Mouse (Mus musculus) neutrophil, adult 5-6 weeks (primary cell): ENCODE results near the gene Gm21885. TPM values are rescaled to one million over a fixed set of nuclear protein-coding genes. Genes with fewer than 3 reads are reported as not detected.
"Not testable (repeated sequence)": the region's sequence is repeated elsewhere in the genome, so short reads cannot be mapped to it uniquely, and the experiment has no call there.

ENCODE experiments used
- ATAC-seq: fragments of 151-379, 151-347 bp; 2 replicates; pipeline ENCODE4 v1.8.0; 2017; ENCODE audit warnings: mild to moderate bottlenecking, moderate TSS enrichment; ENCODE audit not compliant: insufficient number of reproducible peaks, poor library complexity, low FRiP score, severe bottlenecking; ENCODE audit errors: extremely low read depth
- total RNA-seq: library from RNA; stranded (forward); fragments of 200-1000 nt; gene quantifications from 2 replicates; pipeline ENCODE4 v1.2.3, GENCODE M21; 2017

The Gm21885 gene
- total RNA-seq, 1 experiment from 2014 or later = 2.2 TPM

GRCm38 (mm10) chr11:94265134-94265785, 16.4 kb upstream of the Gm21885 start:
- ATAC-seq = peak; percentile 47

GRCm38 (mm10) chr11:94266155-94266554, 15.5 kb upstream of the Gm21885 start:
- ATAC-seq = not testable (repeated sequence)

- ATAC-seq = no peak
These were observed 12.9 kb upstream of the Gm21885 start for GRCm38 (mm10) chr11:94268761-94269160.

- no peak for ATAC-seq
These were observed 11.8 kb upstream of the Gm21885 start for GRCm38 (mm10) chr11:94269906-94270305.

GRCm38 (mm10) chr11:94271015-94271414, 10.7 kb upstream of the Gm21885 start:
- no peak for ATAC-seq

GRCm38 (mm10) chr11:94272960-94273927, 8.4 kb upstream of the Gm21885 start:
- ATAC-seq = no peak

GRCm38 (mm10) chr11:94274206-94274867, 7.3 kb upstream of the Gm21885 start:
- no peak for ATAC-seq

GRCm38 (mm10) chr11:94275226-94275625, 6.4 kb upstream of the Gm21885 start:
- ATAC-seq = no peak

- ATAC-seq = no peak
These were observed 6.0 kb upstream of the Gm21885 start for GRCm38 (mm10) chr11:94275686-94276085.

GRCm38 (mm10) chr11:94276869-94277337, 4.8 kb upstream of the Gm21885 start:
- ATAC-seq = peak; percentile 81

- ATAC-seq = no peak
These were observed 618 bp downstream of the Gm21885 start for GRCm38 (mm10) chr11:94282291-94282690.

- ATAC-seq = no peak
These were observed 1.9 kb downstream of the Gm21885 start for GRCm38 (mm10) chr11:94283536-94284099.

GRCm38 (mm10) chr11:94285886-94286574, 4.4 kb downstream of the Gm21885 start:
- no peak for ATAC-seq

GRCm38 (mm10) chr11:94287105-94287504, 5.4 kb downstream of the Gm21885 start:
- ATAC-seq = no peak

GRCm38 (mm10) chr11:94290062-94290740, 8.5 kb downstream of the Gm21885 start:
- no peak for ATAC-seq

- ATAC-seq = no peak
These were observed 13.5 kb downstream of the Gm21885 start for GRCm38 (mm10) chr11:94294996-94295845.

GRCm38 (mm10) chr11:94312733-94313132, 31.1 kb downstream of the Gm21885 start:
- no peak for ATAC-seq
